In genomic region chr13:109548263-109548662, GRCm38 (mm10) we compare ENCODE assay signal across 10 mouse cellular contexts.
DNase-seq lines count a peak whose midpoint lies in the region; ATAC-seq and TF ChIP-seq lines count a peak whose summit lies in the region.
"Had no signal": no experiment of that assay in that cellular context is flagged by ENCODE, and none has a peak within 500 bp of the region (broad histone marks: within the 10 kb centered on the region; RNA-seq: fewer than 3 reads in every experiment).

No protein-coding gene starts in this region.

- no peak overlapping the region for H3K4me3 ChIP-seq in forebrain, postnatal 0 days (ENCODE audit: low read depth, low read length)
- H3K4me3 ChIP-seq in forebrain, embryonic 10.5 days: no peak overlapping the region
- no peak overlapping the region for H3K4me3 ChIP-seq in lung, postnatal 0 days (ENCODE audit: low read depth, low read length)
- no peak overlapping the region for H3K4me3 ChIP-seq in midbrain, postnatal 0 days (ENCODE audit: low read depth, low read length)
- H3K4me3 ChIP-seq: embryonic facial prominence, embryonic 12.5 days; limb, embryonic 13.5 days had no signal

- H3K9me3 ChIP-seq in forebrain, postnatal 0 days (ENCODE audit: low read length): no peaks in the 10 kb centered on the region
- no peaks in the 10 kb centered on the region for H3K9me3 ChIP-seq in forebrain, embryonic 10.5 days
- H3K9me3 ChIP-seq in lung, postnatal 0 days (ENCODE audit: low read length): no peaks in the 10 kb centered on the region
- no peaks in the 10 kb centered on the region for H3K9me3 ChIP-seq in midbrain, postnatal 0 days (ENCODE audit: low read length)
- H3K9me3 ChIP-seq: embryonic facial prominence, embryonic 12.5 days; limb, embryonic 13.5 days had no signal

- no peaks in the 10 kb centered on the region for H3K4me1 ChIP-seq in forebrain, postnatal 0 days (ENCODE audit: insufficient read depth)
- no peaks in the 10 kb centered on the region for H3K4me1 ChIP-seq in forebrain, embryonic 10.5 days
- H3K4me1 ChIP-seq in lung, postnatal 0 days (ENCODE audit: insufficient read depth, low read depth, low read length): no peaks in the 10 kb centered on the region
- no peaks in the 10 kb centered on the region for H3K4me1 ChIP-seq in midbrain, postnatal 0 days (ENCODE audit: insufficient read depth, low read length)
- H3K4me1 ChIP-seq: embryonic facial prominence, embryonic 12.5 days had no signal

- no peak for ATAC-seq in forebrain, postnatal 0 days
- no peak for ATAC-seq in lung, postnatal 0 days
- no peak for ATAC-seq in midbrain, postnatal 0 days (ENCODE audit: low FRiP score)

- WGBS in forebrain, postnatal 0 days: 65% methylated on average over 5 of the region's 5 CpGs
- WGBS in forebrain, embryonic 10.5 days: 70% methylated on average over 5 of the region's 5 CpGs
- WGBS in lung, postnatal 0 days: 62% methylated on average over 5 of the region's 5 CpGs
- 72% methylated on average over 5 of the region's 5 CpGs for WGBS in midbrain, postnatal 0 days

- no peak overlapping the region for H3K27ac ChIP-seq in forebrain, postnatal 0 days (ENCODE audit: low read depth, low read length)
- H3K27ac ChIP-seq in forebrain, embryonic 10.5 days: no peak overlapping the region
- no peak overlapping the region for H3K27ac ChIP-seq in lung, postnatal 0 days (ENCODE audit: low read length)
- no peak overlapping the region for H3K27ac ChIP-seq in midbrain, postnatal 0 days (ENCODE audit: low read depth, low read length)
- H3K27ac ChIP-seq: embryonic facial prominence, embryonic 12.5 days; limb, embryonic 13.5 days had no signal

- H3K4me2 ChIP-seq in forebrain, postnatal 0 days (ENCODE audit: low read depth): no peak overlapping the region
- no peak overlapping the region for H3K4me2 ChIP-seq in lung, postnatal 0 days (replicated peaks; ENCODE audit: low read depth, low read length)
- no peak overlapping the region for H3K4me2 ChIP-seq in midbrain, postnatal 0 days (ENCODE audit: low read depth, low read length, poor library complexity, severe bottlenecking)
- H3K4me2 ChIP-seq: embryonic facial prominence, embryonic 12.5 days; limb, embryonic 13.5 days had no signal

- peak; percentile 44 for DNase-seq in forebrain, postnatal 0 days
- no peak for DNase-seq in forebrain, embryonic 10.5 days (ENCODE audit: extremely low spot score, low spot score)
- no peak for DNase-seq in lung, postnatal 0 days (ENCODE audit: low spot score)
- DNase-seq in lung, postnatal 4 days: no peak
- peak; percentile 49 for DNase-seq in MEL-GATA-1-ER (ENCODE audit: extremely low read depth, low read depth)
- no peak for DNase-seq in midbrain, postnatal 0 days (ENCODE audit: low spot score)
- DNase-seq in left cerebral cortex, adult 8-10 months (ENCODE audit: low spot score in 2 of 2): no peak
- no peak for DNase-seq in right cerebral cortex, postnatal 14 days

- peak; percentile 49; the same call in 1 of the 2 replicates for TF ChIP-seq CTCF in forebrain, postnatal 0 days (IDR thresholded peaks at IDR 0.05; ENCODE audit: low read depth)
- peak; percentile 51 for TF ChIP-seq CTCF in lung, postnatal 0 days (IDR thresholded peaks at IDR 0.05)
- TF ChIP-seq CTCF in midbrain, postnatal 0 days (IDR thresholded peaks at IDR 0.05): peak; percentile 57

- TF ChIP-seq EP300 in lung, postnatal 0 days (IDR thresholded peaks at IDR 0.05): no peak

- H3K27me3 ChIP-seq in forebrain, postnatal 0 days (ENCODE audit: insufficient read depth, low read length): no peaks in the 10 kb centered on the region
- no peaks in the 10 kb centered on the region for H3K27me3 ChIP-seq in forebrain, embryonic 10.5 days (ENCODE audit: poor library complexity, severe bottlenecking)
- H3K27me3 ChIP-seq in lung, postnatal 0 days (replicated peaks; ENCODE audit: insufficient read depth, low read length): no peaks in the 10 kb centered on the region
- H3K27me3 ChIP-seq in midbrain, postnatal 0 days (ENCODE audit: insufficient read depth, low read length): no peaks in the 10 kb centered on the region
- H3K27me3 ChIP-seq: embryonic facial prominence, embryonic 12.5 days; limb, embryonic 13.5 days had no signal

- no peak overlapping the region for H3K9ac ChIP-seq in forebrain, postnatal 0 days
- H3K9ac ChIP-seq in lung, postnatal 0 days (replicated peaks; ENCODE audit: low read depth): no peak overlapping the region
- no peak overlapping the region for H3K9ac ChIP-seq in midbrain, postnatal 0 days (replicated peaks; ENCODE audit: low read length, poor library complexity, severe bottlenecking)
- H3K9ac ChIP-seq: embryonic facial prominence, embryonic 12.5 days; limb, embryonic 13.5 days had no signal

- H3K36me3 ChIP-seq in forebrain, postnatal 0 days (ENCODE audit: insufficient read depth): no peaks in the 10 kb centered on the region
- no peaks in the 10 kb centered on the region for H3K36me3 ChIP-seq in forebrain, embryonic 10.5 days (replicated peaks)
- no peaks in the 10 kb centered on the region for H3K36me3 ChIP-seq in lung, postnatal 0 days (ENCODE audit: insufficient read depth, low read length)
- no peaks in the 10 kb centered on the region for H3K36me3 ChIP-seq in midbrain, postnatal 0 days (ENCODE audit: insufficient read depth, low read length)
- H3K36me3 ChIP-seq: embryonic facial prominence, embryonic 12.5 days; limb, embryonic 13.5 days had no signal

Comparison
In these comparisons a context has a peak if more than half of its experiments do, and no peak if none do; other contexts are left out.
1. DNase-seq: peak in forebrain, postnatal 0 days (single experiment) and MEL-GATA-1-ER (single experiment); none in forebrain, embryonic 10.5 days (single experiment), lung, postnatal 0 days (single experiment), lung, postnatal 4 days (0 of 2), midbrain, postnatal 0 days (single experiment), left cerebral cortex, adult 8-10 months (0 of 2) and right cerebral cortex, postnatal 14 days (single experiment).
2. Peak in every context shown above with its lines, with median percentiles within 50 percentile points of each other: CTCF ChIP-seq.